Mouse (Mus musculus) left cerebral cortex, postnatal 25 days (tissue): ENCODE data around the gene Cyb5d2. TPM values are rescaled to one million over a fixed set of nuclear protein-coding genes. Genes with fewer than 3 reads are reported as not detected.

Source experiments
- total RNA-seq, 2 experiments: library from RNA; stranded (reverse); gene quantifications; 2 replicates each; pipeline ENCODE4 v1.2.3; 2021

Gene Cyb5d2
- total RNA-seq, 2 experiments from 2014 or later: 14.8 to 17.2 TPM

Other genes with a start within 250 kb of the Cyb5d2 start
- under 1 TPM; 0.25 to 0.34 TPM for gene Spns3, start 245.6 kb downstream of the Cyb5d2 start, total RNA-seq
- 10 to 100 TPM; 54.5 to 55.3 TPM for gene Ube2g1, start 188.9 kb downstream of the Cyb5d2 start, total RNA-seq
- 10 to 100 TPM; 32.5 to 34.0 TPM for gene Ankfy1, start 106.1 kb downstream of the Cyb5d2 start, total RNA-seq
- 10 to 100 TPM; 40.2 to 45.8 TPM for gene Zzef1, start 84 bp upstream of the Cyb5d2 start, total RNA-seq
- gene Atp2a3, start 165.0 kb upstream of the Cyb5d2 start, total RNA-seq: 1 to 10 TPM; 6.2 TPM
- gene P2rx1, start 203.0 kb upstream of the Cyb5d2 start, total RNA-seq: 1 to 10 TPM in 1 of 2 experiments, under 1 TPM in 1; 0.28 to 1.0 TPM
- gene Camkk1, start 222.9 kb upstream of the Cyb5d2 start, total RNA-seq: 10 to 100 TPM; 79.5 to 92.4 TPM